Mouse (Mus musculus) embryonic fibroblast, embryonic 13.5 days (primary cell): ENCODE measurements around the gene Ccnq.

Source experiments
- CTCF ChIP-seq: IDR thresholded peaks from 2 replicates; pipeline ENCODE4 v1.5.1; 2011; ENCODE audit warnings: mild to moderate bottlenecking, control low read depth, low read length, moderate library complexity, borderline replicate concordance; ENCODE audit not compliant: insufficient read depth
- POLR2A ChIP-seq: IDR thresholded peaks from 2 replicates; pipeline ENCODE4 v1.6.1; 2011; ENCODE audit warnings: low read depth, mild to moderate bottlenecking, control low read depth, low read length, moderate library complexity

DNA sequence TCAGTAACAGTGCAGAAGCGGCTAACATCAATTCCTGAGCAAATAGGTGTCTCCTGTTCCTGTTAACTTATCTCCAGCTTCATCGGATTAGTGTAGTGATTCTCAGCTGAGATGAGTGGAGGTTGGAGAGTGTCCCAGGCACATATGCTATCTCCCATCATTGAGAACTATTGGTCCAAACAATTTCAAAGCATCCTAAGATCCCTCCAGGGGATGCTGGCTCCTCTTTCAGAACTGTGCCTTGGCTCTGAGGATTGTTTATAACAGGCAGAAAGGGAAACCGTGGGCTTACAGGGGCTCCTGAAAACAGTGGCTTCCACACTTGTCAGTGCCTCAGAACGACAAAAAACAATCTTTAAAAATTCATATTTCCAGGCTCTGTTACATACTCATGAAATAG, 23.5 kb downstream of the Ccnq start:
- TF ChIP-seq CTCF (no peak), POLR2A (no peak)
